Mouse (Mus musculus): ENCODE data around the gene Kdm4d.
"Not testable (repeated sequence)": the region's sequence is repeated elsewhere in the genome, so short reads cannot be mapped to it uniquely, and the experiment has no call there.

DNA sequence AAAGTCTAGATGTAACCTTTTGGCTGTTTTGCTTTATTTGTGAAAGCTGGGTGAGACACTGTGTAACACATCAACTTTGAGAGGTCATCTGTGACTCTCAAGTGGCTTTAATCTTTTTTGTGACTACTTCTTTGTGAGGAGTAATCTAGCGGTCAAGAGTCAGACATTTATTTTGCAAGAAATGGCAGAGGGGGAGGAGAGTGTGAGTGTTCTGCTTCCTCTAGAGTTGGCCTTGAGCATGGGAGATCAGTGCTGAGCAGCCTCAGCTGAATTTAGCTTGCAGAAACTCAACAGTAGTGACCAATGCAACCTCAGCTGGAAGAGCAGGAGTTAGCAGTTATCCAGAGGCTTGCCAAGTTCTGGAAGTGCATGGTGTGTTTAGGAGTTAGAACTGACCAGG lies 37.7 kb downstream of the Kdm4d start:
- TF ChIP-seq CTCF (IDR thresholded peaks at IDR 0.05; ENCODE audit: low read depth, low read length); POLR2A (IDR thresholded peaks at IDR 0.05; ENCODE audit: borderline replicate concordance, low read depth, low read length): not testable (repeated sequence)
